Mouse (Mus musculus) retina, adult 2 months (tissue): ENCODE measurements around the gene 4930550C14Rik.

Source experiments
- DNase-seq: peaks from one replicate; pipeline ENCODE4 v3.0.0-alpha.2; 2012; ENCODE audit warnings: low read depth, low spot score

Gene 4930550C14Rik

GRCm38 (mm10) chr9:53404050-53404752, 2.1 kb downstream of the 4930550C14Rik start:
- no peak for DNase-seq

- no peak for DNase-seq
Measured at GRCm38 (mm10) chr9:53404753-53405722, 2.9 kb downstream of the 4930550C14Rik start.

DNA sequence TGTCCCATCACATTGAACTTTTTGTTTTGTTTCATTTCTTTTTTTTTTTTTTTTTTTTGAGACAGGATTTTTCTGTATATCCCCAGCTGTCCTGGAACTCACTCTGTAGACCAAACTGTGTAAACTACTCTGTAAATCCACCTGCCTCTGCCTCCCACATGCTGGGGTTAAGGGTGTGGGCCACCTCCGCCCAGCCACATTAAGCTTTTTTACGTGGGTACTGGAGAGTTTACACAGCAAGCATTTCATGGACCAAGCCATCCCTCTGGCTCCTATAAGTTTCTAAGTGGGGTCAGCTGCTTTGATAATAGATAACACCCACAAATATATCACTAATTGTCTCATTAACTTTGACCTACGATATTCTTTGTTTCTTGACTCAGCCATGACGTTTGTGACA, 6.4 kb downstream of the 4930550C14Rik start:
- no peak for DNase-seq

DNA sequence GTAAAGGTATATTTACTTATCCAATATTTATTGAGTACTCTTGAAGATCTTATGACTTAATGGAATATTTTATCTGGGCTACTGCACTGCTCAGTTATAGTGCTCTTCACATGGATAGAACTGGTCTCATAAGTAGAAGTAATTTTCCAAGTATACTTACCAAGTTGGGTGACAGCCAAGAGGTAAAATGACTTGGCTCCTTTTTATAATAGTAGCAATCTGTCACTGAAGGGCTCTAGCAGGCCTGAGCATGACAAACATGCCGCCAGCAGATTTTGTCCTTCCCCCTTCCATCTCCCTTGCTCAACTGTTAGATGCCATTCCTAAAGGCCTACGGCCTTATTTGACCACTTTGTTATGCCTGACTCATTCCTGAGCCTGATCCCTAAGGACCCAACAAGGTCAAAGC, 6.8 kb downstream of the 4930550C14Rik start:
- DNase-seq = no peak

DNA sequence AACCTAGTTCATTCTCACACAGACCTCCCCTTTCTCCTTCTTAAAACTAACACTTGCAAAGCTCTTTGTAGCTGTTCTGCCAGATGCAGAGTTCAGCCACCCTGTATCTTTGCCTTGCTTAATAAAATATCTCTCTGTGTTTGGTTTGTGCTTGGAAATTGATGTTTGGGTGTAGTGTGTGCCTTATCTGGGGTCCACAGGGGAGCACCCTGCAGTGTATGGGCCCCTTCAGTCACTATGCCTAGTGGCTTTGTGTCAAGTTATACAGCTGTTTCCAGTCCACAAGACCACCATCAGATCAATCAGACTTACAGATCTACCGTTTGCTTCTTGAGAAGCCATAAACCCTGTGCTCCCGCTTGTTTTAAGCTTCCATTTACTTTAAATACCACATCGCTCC, 7.3 kb downstream of the 4930550C14Rik start:
- no peak for DNase-seq

GRCm38 (mm10) chr9:53422133-53422896, 20.2 kb downstream of the 4930550C14Rik start:
- DNase-seq = no peak

- DNase-seq = no peak
Measured at GRCm38 (mm10) chr9:53426726-53427125, 24.6 kb downstream of the 4930550C14Rik start.

DNA sequence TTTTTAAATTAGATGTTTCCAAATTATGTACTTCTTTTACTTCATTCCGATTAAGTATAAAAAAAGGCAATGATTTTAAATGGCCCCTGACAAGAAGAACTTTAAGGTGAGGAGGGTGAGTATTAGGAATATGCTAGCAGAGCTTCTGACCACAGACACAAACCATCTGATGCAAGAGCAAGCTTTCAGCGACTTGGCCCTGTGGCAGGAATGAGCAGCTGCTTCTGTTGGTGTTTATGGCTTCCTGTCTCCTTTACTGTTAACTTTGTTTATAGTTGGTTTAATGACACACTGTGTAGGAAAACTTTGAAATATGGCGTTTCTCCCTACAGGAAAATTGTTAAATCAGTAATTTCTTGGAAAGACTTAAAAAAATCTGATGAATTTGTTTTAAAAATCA, 25.5 kb downstream of the 4930550C14Rik start:
- no peak for DNase-seq

- no peak for DNase-seq
Measured at GRCm38 (mm10) chr9:53435830-53436570, 33.9 kb downstream of the 4930550C14Rik start.

DNA sequence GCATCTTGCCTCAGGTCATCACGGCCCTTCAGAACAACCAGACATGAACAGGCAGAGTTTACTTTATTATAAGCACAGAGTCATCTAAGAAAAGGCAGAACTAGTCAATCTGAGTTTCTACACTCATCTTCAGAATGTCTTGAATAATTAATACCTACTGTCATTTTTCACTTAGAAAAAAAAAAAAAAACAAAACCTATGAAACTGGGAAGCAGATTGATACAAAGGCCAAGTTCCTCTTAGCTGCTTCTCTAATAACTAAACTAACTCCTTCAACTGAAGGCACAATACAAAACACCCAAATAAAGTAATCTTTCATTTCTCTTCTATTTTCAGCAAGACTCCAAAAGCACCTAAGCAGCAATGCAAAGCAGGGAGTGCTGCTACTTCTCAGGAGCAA, 48.5 kb downstream of the 4930550C14Rik start:
- DNase-seq = no peak

DNA sequence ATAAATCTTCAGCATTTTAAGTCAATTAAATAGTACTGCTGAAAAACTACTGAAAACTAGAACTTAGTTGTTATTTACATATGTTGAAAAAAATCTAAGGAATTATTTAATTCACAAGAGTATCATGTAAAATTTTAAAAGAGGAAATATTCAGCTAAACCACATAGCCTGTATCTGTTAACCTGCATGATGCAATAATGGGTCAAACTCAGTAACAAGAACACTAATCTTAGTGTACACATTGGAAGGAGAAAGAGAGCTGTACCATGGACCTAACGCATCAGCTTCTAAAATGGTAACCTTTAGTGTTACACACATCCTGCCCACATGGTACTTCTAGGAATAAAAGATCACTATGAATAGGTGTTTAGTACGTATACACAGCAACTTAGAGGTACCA, 49.9 kb downstream of the 4930550C14Rik start:
- no peak for DNase-seq

DNA sequence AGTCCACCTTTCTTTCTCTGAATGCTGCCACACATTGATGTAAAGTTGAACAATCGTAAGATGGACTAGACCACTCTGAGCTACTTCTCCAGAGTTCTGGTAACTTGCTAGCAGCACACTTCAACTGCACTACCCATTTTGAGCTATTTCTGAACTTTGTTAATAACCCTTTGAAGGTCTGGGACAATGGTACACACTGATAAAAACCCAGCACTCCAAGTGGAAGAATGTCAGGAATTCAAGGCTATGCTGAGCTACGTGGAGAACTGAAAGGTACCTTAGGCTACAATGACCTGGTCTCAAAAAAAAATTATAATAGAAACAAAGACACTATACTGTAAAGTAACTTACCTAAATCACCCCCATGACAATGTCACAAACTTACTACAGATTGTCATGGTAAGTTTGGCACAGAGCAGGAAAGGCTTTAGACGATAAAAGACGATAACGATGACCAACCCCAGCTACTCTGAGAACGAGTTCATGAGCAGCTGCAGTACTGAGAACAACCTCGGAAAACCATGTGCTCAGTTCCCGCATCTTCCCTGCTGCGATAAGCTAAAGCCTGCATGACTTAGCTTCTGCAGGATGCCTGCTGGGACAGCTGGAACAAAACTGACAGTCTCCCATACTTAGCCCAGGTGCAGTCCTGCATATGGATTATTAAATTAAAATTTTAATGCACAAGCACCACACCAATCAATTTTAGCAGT, 70.8 kb downstream of the 4930550C14Rik start:
- DNase-seq = no peak
